Mouse (Mus musculus): ENCODE data around the gene Olfr1141. TPM values are rescaled to one million over a fixed set of nuclear protein-coding genes. Genes with fewer than 3 reads are reported as not detected.

Gene Olfr1141
- not detected in 2 replicates for polyA plus RNA-seq (2015; fragmentation: Nextera tagmentation; extraction: Ambion mirVana)

- H3K4me1 ChIP-seq (replicated peaks; ENCODE audit: control insufficient read depth, insufficient read depth, low read length), result no peaks in the 10 kb centered on the region
- H3K27me3 ChIP-seq (replicated peaks; ENCODE audit: control insufficient read depth, insufficient read depth, low read length), result no peaks in the 10 kb centered on the region
- TF ChIP-seq CTCF (IDR thresholded peaks at IDR 0.05; ENCODE audit: low read depth), result no peak
- no peak within 1 kb of the TSS for H3K4me2 ChIP-seq (replicated peaks; ENCODE audit: low read depth)
- ATAC-seq, result no peak
- H3K9me3 ChIP-seq (ENCODE audit: control insufficient read depth), result no peaks in the 10 kb centered on the region
- no peak within 1 kb of the TSS for H3K27ac ChIP-seq (ENCODE audit: low read depth, low read length)
- H3K36me3 ChIP-seq (ENCODE audit: control insufficient read depth, insufficient read depth), result no peaks in the 10 kb centered on the region
- H3K9ac ChIP-seq (ENCODE audit: low read depth, low read length), result no peak within 1 kb of the TSS
- no peak within 1 kb of the TSS for H3K4me3 ChIP-seq (ENCODE audit: low read depth, low read length)
- WGBS, result 94% methylated on average over 1 of the region's 1 CpGs
Measured at GRCm38 (mm10) chr2:87753891-87754290, at the start of gene Olfr1141. TSS of gene Olfr1141 (minus strand) at chr2:87753991.

GRCm38 (mm10) chr2:87800292-87800691 lies 46.5 kb upstream of the Olfr1141 start, which contains the start of gene Olfr1143:
TSS of gene Olfr1143 (plus strand) at chr2:87800592.
- Histone ChIP-seq H3K36me3 (ENCODE audit: control insufficient read depth, insufficient read depth) (no peaks in the 10 kb centered on the region), H3K27me3 (replicated peaks; ENCODE audit: control insufficient read depth, insufficient read depth, low read length) (no peaks in the 10 kb centered on the region), H3K4me2 (replicated peaks; ENCODE audit: low read depth) (no peak within 1 kb of the TSS), H3K9me3 (ENCODE audit: control insufficient read depth) (no peaks in the 10 kb centered on the region), H3K4me1 (replicated peaks; ENCODE audit: control insufficient read depth, insufficient read depth, low read length) (no peaks in the 10 kb centered on the region), H3K27ac (ENCODE audit: low read depth, low read length) (no peak within 1 kb of the TSS), H3K9ac (ENCODE audit: low read depth, low read length) (no peak within 1 kb of the TSS), H3K4me3 (ENCODE audit: low read depth, low read length) (no peak within 1 kb of the TSS)
- no peak for ATAC-seq
- TF ChIP-seq CTCF (IDR thresholded peaks at IDR 0.05; ENCODE audit: low read depth), result no peak

GRCm38 (mm10) chr2:87779183-87779582 lies 25.4 kb upstream of the Olfr1141 start, which contains the start of gene Olfr152:
TSS of gene Olfr152 (plus strand) at chr2:87779483.
- Histone ChIP-seq H3K36me3 (ENCODE audit: control insufficient read depth, insufficient read depth) (no peaks in the 10 kb centered on the region), H3K9ac (ENCODE audit: low read depth, low read length) (no peak within 1 kb of the TSS), H3K4me2 (replicated peaks; ENCODE audit: low read depth) (no peak within 1 kb of the TSS), H3K9me3 (ENCODE audit: control insufficient read depth) (no peaks in the 10 kb centered on the region), H3K4me1 (replicated peaks; ENCODE audit: control insufficient read depth, insufficient read depth, low read length) (no peaks in the 10 kb centered on the region), H3K27ac (ENCODE audit: low read depth, low read length) (no peak within 1 kb of the TSS), H3K27me3 (replicated peaks; ENCODE audit: control insufficient read depth, insufficient read depth, low read length) (no peaks in the 10 kb centered on the region), H3K4me3 (ENCODE audit: low read depth, low read length) (no peak within 1 kb of the TSS)
- WGBS, result 72% methylated on average over 4 of the region's 4 CpGs
- TF ChIP-seq CTCF (IDR thresholded peaks at IDR 0.05; ENCODE audit: low read depth), result no peak
- ATAC-seq, result no peak

- 33% methylated on average over 1 of the region's 1 CpGs for WGBS
- ATAC-seq, result no peak
Measured at GRCm38 (mm10) chr2:87776143-87776542, 22.4 kb upstream of the Olfr1141 start.

GRCm38 (mm10) chr2:87743452-87743851 lies 10.3 kb downstream of the Olfr1141 start, which contains the start of gene Olfr1140:
TSS of gene Olfr1140 (plus strand) at chr2:87743752.
- Histone ChIP-seq H3K36me3 (ENCODE audit: control insufficient read depth, insufficient read depth) (no peaks in the 10 kb centered on the region), H3K27ac (ENCODE audit: low read depth, low read length) (no peak within 1 kb of the TSS), H3K4me2 (replicated peaks; ENCODE audit: low read depth) (no peak within 1 kb of the TSS), H3K9me3 (ENCODE audit: control insufficient read depth) (no peaks in the 10 kb centered on the region), H3K9ac (ENCODE audit: low read depth, low read length) (no peak within 1 kb of the TSS), H3K4me3 (ENCODE audit: low read depth, low read length) (no peak within 1 kb of the TSS), H3K4me1 (replicated peaks; ENCODE audit: control insufficient read depth, insufficient read depth, low read length) (no peaks in the 10 kb centered on the region), H3K27me3 (replicated peaks; ENCODE audit: control insufficient read depth, insufficient read depth, low read length) (no peaks in the 10 kb centered on the region)
- no peak for ATAC-seq
- no peak for TF ChIP-seq CTCF (IDR thresholded peaks at IDR 0.05; ENCODE audit: low read depth)
- 75% methylated on average over 3 of the region's 3 CpGs for WGBS

More at GRCm38 (mm10) chr2:87776143-87776542, 22.4 kb upstream of the Olfr1141 start:
- H3K27ac ChIP-seq (ENCODE audit: low read depth, low read length), result no peak overlapping the region
- no peaks in the 10 kb centered on the region for H3K4me1 ChIP-seq (replicated peaks; ENCODE audit: control insufficient read depth, insufficient read depth, low read length)
- H3K9ac ChIP-seq (ENCODE audit: low read depth, low read length), result no peak overlapping the region
- no peaks in the 10 kb centered on the region for H3K27me3 ChIP-seq (replicated peaks; ENCODE audit: control insufficient read depth, insufficient read depth, low read length)
- H3K4me2 ChIP-seq (replicated peaks; ENCODE audit: low read depth), result no peak overlapping the region
- H3K9me3 ChIP-seq (ENCODE audit: control insufficient read depth), result no peaks in the 10 kb centered on the region
- no peak for TF ChIP-seq CTCF (IDR thresholded peaks at IDR 0.05; ENCODE audit: low read depth)
- H3K4me3 ChIP-seq (ENCODE audit: low read depth, low read length), result no peak overlapping the region
- H3K36me3 ChIP-seq (ENCODE audit: control insufficient read depth, insufficient read depth), result no peaks in the 10 kb centered on the region

- H3K36me3 ChIP-seq (ENCODE audit: control insufficient read depth, insufficient read depth), result no peaks in the 10 kb centered on the region
- no peak within 1 kb of the TSS for H3K4me2 ChIP-seq (replicated peaks; ENCODE audit: low read depth)
- no peak within 1 kb of the TSS for H3K4me3 ChIP-seq (ENCODE audit: low read depth, low read length)
- H3K27ac ChIP-seq (ENCODE audit: low read depth, low read length), result no peak within 1 kb of the TSS
- no peak for ATAC-seq
- 80% methylated on average over 1 of the region's 1 CpGs for WGBS
- no peak within 1 kb of the TSS for H3K9ac ChIP-seq (ENCODE audit: low read depth, low read length)
- H3K4me1 ChIP-seq (replicated peaks; ENCODE audit: control insufficient read depth, insufficient read depth, low read length), result no peaks in the 10 kb centered on the region
- TF ChIP-seq CTCF (IDR thresholded peaks at IDR 0.05; ENCODE audit: low read depth), result no peak
- no peaks in the 10 kb centered on the region for H3K27me3 ChIP-seq (replicated peaks; ENCODE audit: control insufficient read depth, insufficient read depth, low read length)
- no peaks in the 10 kb centered on the region for H3K9me3 ChIP-seq (ENCODE audit: control insufficient read depth)
Measured at GRCm38 (mm10) chr2:87739878-87740277, 13.9 kb downstream of the Olfr1141 start, which contains the start of gene Olfr1138. TSS of gene Olfr1138 (minus strand) at chr2:87739978.

GRCm38 (mm10) chr2:87713079-87713478 lies 40.7 kb downstream of the Olfr1141 start, which contains the start of gene Olfr1137:
TSS of gene Olfr1137 (minus strand) at chr2:87713179.
- Histone ChIP-seq H3K9me3 (ENCODE audit: control insufficient read depth) (no peaks in the 10 kb centered on the region), H3K27me3 (replicated peaks; ENCODE audit: control insufficient read depth, insufficient read depth, low read length) (no peaks in the 10 kb centered on the region), H3K4me3 (ENCODE audit: low read depth, low read length) (no peak within 1 kb of the TSS), H3K36me3 (ENCODE audit: control insufficient read depth, insufficient read depth) (no peaks in the 10 kb centered on the region), H3K4me1 (replicated peaks; ENCODE audit: control insufficient read depth, insufficient read depth, low read length) (no peaks in the 10 kb centered on the region), H3K27ac (ENCODE audit: low read depth, low read length) (no peak within 1 kb of the TSS), H3K9ac (ENCODE audit: low read depth, low read length) (no peak within 1 kb of the TSS), H3K4me2 (replicated peaks; ENCODE audit: low read depth) (no peak within 1 kb of the TSS)
- TF ChIP-seq CTCF (IDR thresholded peaks at IDR 0.05; ENCODE audit: low read depth), result no peak
- ATAC-seq, result no peak

Other genes starting within 250 kb of the Olfr1141 start
- gene Pramel6, start 247.4 kb downstream of the Olfr1141 start, polyA plus RNA-seq (2015; fragmentation: Nextera tagmentation; extraction: Ambion mirVana), result not detected in 2 replicates
- gene Olfr153, start 222.2 kb downstream of the Olfr1141 start, polyA plus RNA-seq (2015; fragmentation: Nextera tagmentation; extraction: Ambion mirVana), result not detected in 2 replicates
- gene Olfr1128, start 208.4 kb downstream of the Olfr1141 start, polyA plus RNA-seq (2015; fragmentation: Nextera tagmentation; extraction: Ambion mirVana), result not detected in 2 replicates
- gene Olfr1129, start 180.1 kb downstream of the Olfr1141 start, polyA plus RNA-seq (2015; fragmentation: Nextera tagmentation; extraction: Ambion mirVana), result not detected in 2 replicates
- not detected in 2 replicates for gene Olfr1130, start 147.8 kb downstream of the Olfr1141 start, polyA plus RNA-seq (2015; fragmentation: Nextera tagmentation; extraction: Ambion mirVana)
- gene Olfr1131, start 126.9 kb downstream of the Olfr1141 start, polyA plus RNA-seq (2015; fragmentation: Nextera tagmentation; extraction: Ambion mirVana), result not detected in 2 replicates
- gene Olfr1132, start 116.5 kb downstream of the Olfr1141 start, polyA plus RNA-seq (2015; fragmentation: Nextera tagmentation; extraction: Ambion mirVana), result not detected in 2 replicates
- not detected in 2 replicates for gene Olfr1133, start 106.6 kb downstream of the Olfr1141 start, polyA plus RNA-seq (2015; fragmentation: Nextera tagmentation; extraction: Ambion mirVana)
- gene Olfr1134, start 95.5 kb downstream of the Olfr1141 start, polyA plus RNA-seq (2015; fragmentation: Nextera tagmentation; extraction: Ambion mirVana), result not detected in 2 replicates
- not detected in 2 replicates for gene Olfr1135, start 80.3 kb downstream of the Olfr1141 start, polyA plus RNA-seq (2015; fragmentation: Nextera tagmentation; extraction: Ambion mirVana)
- gene Olfr1136, start 60.0 kb downstream of the Olfr1141 start, polyA plus RNA-seq (2015; fragmentation: Nextera tagmentation; extraction: Ambion mirVana), result not detected in 2 replicates
- gene Olfr1137, start 40.8 kb downstream of the Olfr1141 start, polyA plus RNA-seq (2015; fragmentation: Nextera tagmentation; extraction: Ambion mirVana), result not detected in 2 replicates
- not detected in 2 replicates for gene Olfr1138, start 14.0 kb downstream of the Olfr1141 start, polyA plus RNA-seq (2015; fragmentation: Nextera tagmentation; extraction: Ambion mirVana)
- gene Olfr1140, start 10.2 kb downstream of the Olfr1141 start, polyA plus RNA-seq (2015; fragmentation: Nextera tagmentation; extraction: Ambion mirVana), result not detected in 2 replicates
- not detected in 2 replicates for gene Olfr152, start 25.5 kb upstream of the Olfr1141 start, polyA plus RNA-seq (2015; fragmentation: Nextera tagmentation; extraction: Ambion mirVana)
- not detected in 2 replicates for gene Olfr1143, start 46.6 kb upstream of the Olfr1141 start, polyA plus RNA-seq (2015; fragmentation: Nextera tagmentation; extraction: Ambion mirVana)
- gene Olfr1145, start 55.8 kb upstream of the Olfr1141 start, polyA plus RNA-seq (2015; fragmentation: Nextera tagmentation; extraction: Ambion mirVana), result not detected in 2 replicates
- not detected in 2 replicates for gene Olfr1148, start 76.5 kb upstream of the Olfr1141 start, polyA plus RNA-seq (2015; fragmentation: Nextera tagmentation; extraction: Ambion mirVana)
- not detected in 2 replicates for gene Olfr1150-ps1, start 90.0 kb upstream of the Olfr1141 start, polyA plus RNA-seq (2015; fragmentation: Nextera tagmentation; extraction: Ambion mirVana)
- gene Olfr1151, start 101.9 kb upstream of the Olfr1141 start, polyA plus RNA-seq (2015; fragmentation: Nextera tagmentation; extraction: Ambion mirVana), result not detected in 2 replicates
- not detected in 2 replicates for gene Olfr1152, start 112.5 kb upstream of the Olfr1141 start, polyA plus RNA-seq (2015; fragmentation: Nextera tagmentation; extraction: Ambion mirVana)
- not detected in 2 replicates for gene Olfr1153, start 141.0 kb upstream of the Olfr1141 start, polyA plus RNA-seq (2015; fragmentation: Nextera tagmentation; extraction: Ambion mirVana)
- not detected in 2 replicates for gene Olfr1154, start 151.2 kb upstream of the Olfr1141 start, polyA plus RNA-seq (2015; fragmentation: Nextera tagmentation; extraction: Ambion mirVana)
- not detected in 2 replicates for gene Olfr1155, start 191.1 kb upstream of the Olfr1141 start, polyA plus RNA-seq (2015; fragmentation: Nextera tagmentation; extraction: Ambion mirVana)
- not detected in 2 replicates for gene Olfr1156, start 199.1 kb upstream of the Olfr1141 start, polyA plus RNA-seq (2015; fragmentation: Nextera tagmentation; extraction: Ambion mirVana)
- not detected in 2 replicates for gene Olfr1157, start 214.3 kb upstream of the Olfr1141 start, polyA plus RNA-seq (2015; fragmentation: Nextera tagmentation; extraction: Ambion mirVana)
- not detected in 2 replicates for gene Olfr74, start 220.7 kb upstream of the Olfr1141 start, polyA plus RNA-seq (2015; fragmentation: Nextera tagmentation; extraction: Ambion mirVana)
- gene Olfr1158, start 236.1 kb upstream of the Olfr1141 start, polyA plus RNA-seq (2015; fragmentation: Nextera tagmentation; extraction: Ambion mirVana), result not detected in 2 replicates

Data from intestine, postnatal 0 days (tissue).